Mouse (Mus musculus) myocyte (in vitro differentiated cells): ENCODE results near the gene Hmgcs1.

ENCODE experiments used
- CEBPB ChIP-seq: IDR thresholded peaks from 2 replicates; pipeline ENCODE4 v1.6.1; 2011; ENCODE audit warnings: mild to moderate bottlenecking, moderate library complexity; ENCODE audit not compliant: poor library complexity, insufficient read depth, severe bottlenecking
- E2F4 ChIP-seq: IDR thresholded peaks from one replicate; pipeline ENCODE4 v1.6.1; 2011; ENCODE audit warnings: mild to moderate bottlenecking, control low read depth, moderate library complexity; ENCODE audit not compliant: insufficient read depth
- MAX ChIP-seq: IDR thresholded peaks from one replicate; pipeline ENCODE4 v1.6.1; 2011; ENCODE audit warnings: low read depth, mild to moderate bottlenecking, control low read depth
- MYOG ChIP-seq, 3 experiments: IDR thresholded peaks; one replicate each; pipeline ENCODE4 v1.6.1; 2011; ENCODE audit warnings: control low read depth in 2 of 3, low read depth in 2 of 3, mild to moderate bottlenecking in 2 of 3; ENCODE audit not compliant: insufficient read length in 2 of 3, control insufficient read depth in 1 of 3, insufficient read depth in 1 of 3
- POLR2A ChIP-seq: IDR thresholded peaks from one replicate; pipeline ENCODE4 v1.6.1; 2011; ENCODE audit warnings: low read depth, mild to moderate bottlenecking, control low read depth, moderate library complexity; ENCODE audit not compliant: insufficient read length
- POLR2AphosphoS2 ChIP-seq: IDR thresholded peaks from one replicate; pipeline ENCODE4 v1.6.1; 2011; ENCODE audit warnings: low read depth, control low read depth; ENCODE audit not compliant: insufficient read length
- REST ChIP-seq: IDR thresholded peaks from one replicate; pipeline ENCODE4 v1.6.1; 2011; ENCODE audit warnings: mild to moderate bottlenecking, control low read depth, moderate library complexity; ENCODE audit not compliant: insufficient read depth, insufficient read length
- TCF12 ChIP-seq: IDR thresholded peaks from one replicate; pipeline ENCODE4 v1.6.1; 2011; ENCODE audit warnings: mild to moderate bottlenecking, control low read depth; ENCODE audit not compliant: poor library complexity, insufficient read depth, severe bottlenecking
- TCF3 ChIP-seq: IDR thresholded peaks from one replicate; pipeline ENCODE4 v1.6.1; 2011; ENCODE audit warnings: low read depth, control low read depth; ENCODE audit not compliant: insufficient read length

DNA sequence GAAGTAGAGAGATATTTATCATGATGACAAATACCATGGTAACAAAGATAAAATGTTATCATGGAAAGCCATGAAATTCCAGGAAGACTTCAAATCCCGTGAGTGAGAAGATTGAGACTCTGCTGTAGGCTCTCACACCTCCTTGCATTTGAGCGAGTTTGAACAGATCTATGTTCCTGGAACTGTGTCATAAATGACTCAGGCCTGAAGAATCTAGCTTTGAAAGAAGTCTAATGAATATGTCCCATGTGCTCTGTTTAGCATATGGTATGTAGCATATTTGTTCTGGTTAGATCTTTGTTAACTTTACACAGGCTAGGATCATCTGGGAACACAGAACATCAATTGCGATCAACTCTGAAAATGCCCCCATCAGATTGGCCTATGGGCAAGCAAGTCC is 32.3 kb downstream of the Hmgcs1 start:
- TF ChIP-seq MAX: no peak
- TF ChIP-seq TCF12: no peak
- no peak for TF ChIP-seq POLR2A
- no peak for TF ChIP-seq MYOG (IDR thresholded peaks at IDR 0.05; ENCODE audit: control insufficient read depth in 1 of 3, insufficient read depth in 1 of 3, insufficient read length in 2 of 3, low read depth in 2 of 3)
- no peak for TF ChIP-seq REST
- TF ChIP-seq POLR2AphosphoS2: no peak
- TF ChIP-seq CEBPB: no peak
- TF ChIP-seq TCF3: no peak
- TF ChIP-seq E2F4: no peak
